Mouse (Mus musculus) hindbrain, postnatal 0 days (tissue): ENCODE results near the gene Gm13889. TPM values are rescaled to one million over a fixed set of nuclear protein-coding genes. Genes with fewer than 3 reads are reported as not detected.
A peak's percentile ranks its signal among the peaks of the same experiment; 100 is the strongest.

ENCODE experiments used
- ATAC-seq: fragments of 200-750 bp; cut with Nextera tagmentation; 2 replicates; pipeline ENCODE4 v1.8.0; 2017; ENCODE audit warnings: mild to moderate bottlenecking, moderate TSS enrichment, moderate library complexity
- DNase-seq: peaks from one replicate; pipeline ENCODE4 v3.0.0-alpha.2; 2015; ENCODE audit warnings: low spot score
- H3K27ac ChIP-seq: fragments of 300-500 bp; sonication (generic); 2 replicates; pipeline ENCODE4 v1.5.1; 2014; ENCODE audit warnings: mild to moderate bottlenecking
- H3K27me3 ChIP-seq: fragments of 300-500 bp; sonication (generic); 2 replicates; pipeline ENCODE4 v1.6.1; 2014; ENCODE audit warnings: low read length, mixed read lengths; ENCODE audit not compliant: insufficient read depth
- H3K36me3 ChIP-seq: fragments of 300-500 bp; sonication (generic); 2 replicates; pipeline ENCODE4 v1.6.1; 2014; ENCODE audit warnings: low read length, mixed read lengths; ENCODE audit not compliant: insufficient read depth
- H3K4me1 ChIP-seq: fragments of 300-500 bp; sonication (generic); 2 replicates; pipeline ENCODE4 v1.6.1; 2014; ENCODE audit warnings: antibody characterized with exemption, low read length, mixed read lengths; ENCODE audit not compliant: insufficient read depth
- H3K4me2 ChIP-seq: fragments of 300-500 bp; sonication (generic); 2 replicates; pipeline ENCODE4 v1.6.1; 2014; ENCODE audit warnings: low read depth, mild to moderate bottlenecking, low read length, moderate library complexity, mixed read lengths
- H3K4me3 ChIP-seq: fragments of 300-500 bp; sonication (generic); 2 replicates; pipeline ENCODE4 v1.5.1; 2014; ENCODE audit warnings: low read length
- H3K9ac ChIP-seq: fragments of 300-500 bp; sonication (generic); replicated peaks from 2 replicates; pipeline ENCODE4 v1.6.1; 2014; ENCODE audit warnings: mild to moderate bottlenecking, low read length, moderate library complexity, mixed read lengths
- H3K9me3 ChIP-seq: fragments of 300-500 bp; sonication (generic); 2 replicates; pipeline ENCODE4 v1.6.1; 2016; ENCODE audit warnings: low read length, mixed read lengths
- CTCF ChIP-seq: IDR thresholded peaks from 2 replicates; pipeline ENCODE4 v1.5.1; 2016; ENCODE audit warnings: antibody characterized with exemption, control low read depth, low read depth
- WGBS: fragments of 180-500 bp; shearing (Covaris S2); extraction: QIAGEN DNeasy Blood & Tissue Kit; methylation state at CpG from one replicate; pipeline ENCODE4 v1.1.7; 2014; 5-methylcytosine and 5-hydroxymethylcytosine counted together
- polyA plus RNA-seq: library from polyadenylated mRNA; unstranded; fragments of >200 nt; fragmentation: Nextera tagmentation; extraction: Ambion mirVana; gene quantifications from 2 replicates; pipeline ENCODE4 v1.2.1, GENCODE M21; 2015
- total RNA-seq: library from RNA; depleted of rRNA; stranded (reverse); fragments of >200 nt; gene quantifications from 2 replicates; pipeline ENCODE4 v1.2.3, GENCODE M21; 2014

Gm13889 gene
- total and polyA plus RNA-seq, 2 experiments from 2014 or later, result 16.4 to 38.5 TPM

DNA sequence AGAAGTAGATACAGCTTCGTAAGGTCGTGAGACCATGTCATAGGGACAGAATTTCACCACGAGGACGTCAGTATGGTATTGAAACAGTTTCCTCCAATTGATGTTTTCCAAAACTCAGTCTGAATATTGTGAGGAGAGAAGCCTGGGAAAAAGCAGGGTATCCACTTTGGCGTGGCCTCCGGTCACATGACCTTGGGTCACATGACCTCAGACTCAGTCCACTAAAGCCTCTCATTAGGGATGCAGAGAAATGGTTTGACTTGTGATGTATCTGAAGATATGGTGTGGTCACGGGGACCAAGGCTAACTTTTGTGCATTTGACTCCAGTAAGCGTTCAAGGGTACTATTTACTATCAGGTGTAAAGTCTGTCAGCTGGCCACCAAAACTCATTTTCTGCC, 2.3 kb upstream of the Gm13889 start:
- Histone ChIP-seq H3K4me3 (no peak overlapping the region), H3K27ac (no peak overlapping the region), H3K4me1 (no peaks in the 10 kb centered on the region; the same call in 1 of the 2 replicates), H3K36me3 (no peaks in the 10 kb centered on the region), H3K9me3 (no peaks in the 10 kb centered on the region), H3K9ac (no peak overlapping the region), H3K27me3 (no peaks in the 10 kb centered on the region), H3K4me2 (no peak overlapping the region)
- WGBS, result 76% methylated on average over 8 of the region's 8 CpGs
- DNase-seq (no peak), ATAC-seq (no peak)
- no peak for TF ChIP-seq CTCF

DNA sequence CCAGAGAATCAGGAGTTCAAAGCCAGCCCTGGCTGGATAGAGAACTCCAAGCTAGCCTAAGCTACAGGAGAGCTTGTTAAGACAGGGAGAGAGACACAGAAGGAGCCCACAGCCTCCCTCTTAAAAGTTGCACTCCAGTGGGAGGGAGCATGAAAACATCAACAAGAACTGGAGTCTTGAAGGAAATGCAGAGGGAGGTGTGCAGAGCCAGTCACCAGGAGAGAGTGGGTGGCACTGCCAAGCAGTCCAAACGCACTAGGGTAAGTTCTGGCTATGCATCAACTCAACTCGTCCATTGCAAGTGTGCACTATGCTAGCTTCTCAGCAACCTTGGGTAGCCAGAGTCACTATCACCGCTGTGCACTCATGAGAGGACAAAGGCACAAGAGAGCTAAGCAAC, 1.2 kb upstream of the Gm13889 start:
- WGBS, result 56% methylated on average over 3 of the region's 3 CpGs
- no peak overlapping the region for H3K9ac ChIP-seq
- H3K4me2 ChIP-seq, result no peak overlapping the region
- no peaks in the 10 kb centered on the region for H3K36me3 ChIP-seq
- no peaks in the 10 kb centered on the region for H3K9me3 ChIP-seq
- H3K4me1 ChIP-seq, result no peaks in the 10 kb centered on the region; the same call in 1 of the 2 replicates
- no peak overlapping the region for H3K4me3 ChIP-seq
- TF ChIP-seq CTCF, result no peak
- DNase-seq (no peak), ATAC-seq (no peak)
- no peaks in the 10 kb centered on the region for H3K27me3 ChIP-seq
- no peak overlapping the region for H3K27ac ChIP-seq

DNA sequence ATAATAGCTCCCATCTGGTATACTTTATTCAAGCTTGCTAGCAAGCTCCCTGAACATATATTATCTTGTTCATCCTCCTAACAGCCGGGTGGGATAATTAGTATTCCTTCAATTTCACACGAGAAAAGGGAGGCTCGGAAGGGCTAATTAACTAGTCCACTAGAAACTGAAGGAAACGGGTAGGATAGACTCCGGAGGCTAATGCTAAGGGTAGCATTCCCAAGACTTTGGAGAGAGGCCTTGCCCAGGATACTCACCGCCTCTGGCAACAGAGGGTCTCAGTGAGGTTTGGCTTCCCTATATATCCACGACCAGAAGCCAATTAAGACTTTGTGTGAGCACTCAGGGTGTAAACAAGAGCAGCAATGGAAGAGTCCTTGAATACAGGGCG, 779 bp upstream of the Gm13889 start:
- Histone ChIP-seq H3K4me3 (no peak overlapping the region), H3K27ac (no peak overlapping the region), H3K9ac (no peak overlapping the region), H3K36me3 (no peaks in the 10 kb centered on the region), H3K4me2 (peak overlapping the region; percentile 95), H3K4me1 (no peaks in the 10 kb centered on the region; the same call in 1 of the 2 replicates), H3K9me3 (no peaks in the 10 kb centered on the region), H3K27me3 (no peaks in the 10 kb centered on the region)
- WGBS, result 32% methylated on average over 8 of the region's 8 CpGs
- DNase-seq (peak; percentile 6), ATAC-seq (no peak)
- TF ChIP-seq CTCF, result no peak

DNA sequence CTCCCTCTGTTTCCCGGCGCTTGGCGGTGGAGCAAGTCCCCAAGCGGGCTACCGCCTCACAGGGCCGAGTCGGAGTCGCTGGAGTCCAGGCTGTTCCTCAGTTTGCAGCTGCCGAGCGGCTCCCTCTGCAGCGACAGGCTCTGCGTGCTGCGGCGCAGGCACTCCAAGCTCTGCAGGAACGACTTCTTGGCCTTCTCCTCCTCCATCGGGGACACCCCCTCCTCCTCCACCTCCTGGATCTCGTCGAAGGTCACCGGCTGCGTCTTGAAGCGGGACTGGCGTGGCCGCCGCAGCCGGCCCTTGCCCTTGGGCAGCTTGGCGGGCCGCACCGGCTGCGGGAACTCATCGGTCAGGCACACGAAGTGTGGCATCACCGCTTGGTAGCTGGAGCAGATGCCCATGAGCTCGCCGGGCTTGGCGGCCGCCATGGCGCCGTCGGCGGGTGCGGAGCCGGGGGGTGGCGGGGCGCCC, 635 bp downstream of the Gm13889 start:
- H3K9ac ChIP-seq, result peak overlapping the region; percentile 86
- WGBS, result under 1% methylated on average over 42 of the region's 44 CpGs
- peak; percentile 57 for ATAC-seq
- peak; percentile 67 for DNase-seq
- no peak for TF ChIP-seq CTCF
- H3K4me1 ChIP-seq, result no peaks in the 10 kb centered on the region
- peak overlapping the region; percentile 78 for H3K4me3 ChIP-seq
- H3K9me3 ChIP-seq, result no peaks in the 10 kb centered on the region
- H3K4me2 ChIP-seq, result peak overlapping the region; percentile 95
- peak overlapping the region; percentile 88 for H3K27ac ChIP-seq
- no peaks in the 10 kb centered on the region for H3K36me3 ChIP-seq
- H3K27me3 ChIP-seq, result no peaks in the 10 kb centered on the region

DNA sequence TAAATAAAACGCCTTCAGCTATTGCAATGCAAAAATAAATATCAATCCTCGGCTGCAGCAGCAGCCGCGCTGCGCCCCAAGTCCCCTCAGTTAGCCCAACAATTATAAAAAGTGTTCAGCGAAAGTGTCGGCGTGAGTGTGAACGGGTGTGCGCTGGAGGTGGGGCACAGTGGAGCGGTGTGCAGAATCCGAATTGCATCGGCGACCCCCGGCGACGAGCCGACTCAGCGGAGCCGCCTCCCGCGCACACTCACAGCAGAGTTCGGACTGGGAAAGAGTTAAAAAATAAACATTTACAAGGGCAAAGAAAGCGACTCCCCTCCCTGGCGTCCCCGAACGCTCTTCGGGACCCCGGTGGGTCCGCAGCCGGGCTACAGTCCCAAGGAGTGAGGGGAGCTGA, 1.1 kb downstream of the Gm13889 start:
- H3K9ac ChIP-seq, result peak overlapping the region; percentile 86
- under 1% methylated on average over 31 of the region's 31 CpGs for WGBS
- no peaks in the 10 kb centered on the region for H3K27me3 ChIP-seq
- TF ChIP-seq CTCF, result no peak
- H3K4me2 ChIP-seq, result peak overlapping the region; percentile 95
- H3K27ac ChIP-seq, result peak overlapping the region; percentile 88
- no peaks in the 10 kb centered on the region for H3K4me1 ChIP-seq
- H3K36me3 ChIP-seq, result no peaks in the 10 kb centered on the region
- peak overlapping the region; percentile 78 for H3K4me3 ChIP-seq
- no peaks in the 10 kb centered on the region for H3K9me3 ChIP-seq
- DNase-seq (peak; percentile 47), ATAC-seq (peak; percentile 53)

DNA sequence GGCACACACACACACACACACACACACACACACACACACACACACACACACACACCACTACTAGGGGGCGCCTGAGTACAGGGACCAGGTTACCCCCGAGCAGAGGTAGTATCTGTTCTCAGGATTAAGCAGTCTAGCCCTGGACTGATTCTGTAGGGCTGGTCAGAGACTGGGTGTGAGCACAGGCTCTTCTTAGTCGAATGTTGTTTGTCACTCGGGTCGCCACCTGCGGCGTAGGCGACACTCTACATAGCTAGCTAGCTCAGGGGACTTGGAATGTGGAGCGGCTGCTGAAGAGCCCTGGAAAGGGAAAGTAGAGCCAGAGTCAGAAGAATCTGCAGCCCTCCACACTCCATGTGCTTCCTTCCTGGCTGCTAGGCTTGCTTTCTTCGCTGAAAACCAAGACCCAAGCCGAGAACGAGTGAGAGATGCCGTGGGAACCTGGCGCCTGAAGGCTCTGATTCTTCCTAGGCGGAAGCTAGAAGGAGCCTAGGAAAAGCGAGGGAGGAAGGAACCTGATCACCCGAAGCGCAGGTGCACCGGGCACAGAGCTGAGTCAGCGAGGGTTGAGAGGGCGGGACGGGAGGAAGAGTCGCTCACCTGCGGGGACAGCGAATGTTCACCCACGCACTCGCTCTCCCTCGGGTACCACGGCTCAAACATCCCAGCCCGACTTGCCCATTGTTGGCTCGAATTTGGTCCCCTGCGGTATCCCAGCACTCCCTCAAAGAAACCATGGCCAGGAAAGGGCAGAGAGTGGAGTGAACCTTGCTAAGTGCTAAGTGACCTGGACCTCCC, 2.0 kb downstream of the Gm13889 start:
- peak overlapping the region; percentile 88; the same call in 1 of the 2 replicates for H3K27ac ChIP-seq

DNA sequence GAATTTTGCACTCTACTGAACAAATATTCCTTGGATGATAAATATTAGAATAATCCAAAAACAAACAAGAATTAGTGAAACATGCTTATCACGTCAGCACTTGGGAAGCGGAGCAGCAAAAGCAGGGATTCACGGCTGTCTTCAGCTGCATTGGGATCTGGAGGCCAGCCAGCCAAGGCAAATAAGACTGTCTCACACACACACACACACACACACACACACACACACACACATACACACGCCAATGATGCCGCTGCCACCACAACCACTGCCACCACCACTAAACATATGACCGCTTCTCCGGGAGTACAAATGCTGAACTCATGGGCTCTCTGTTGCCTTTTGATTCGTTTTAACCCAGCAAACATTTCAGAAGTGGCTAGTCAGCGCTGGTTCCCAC, 3.3 kb downstream of the Gm13889 start:
- Histone ChIP-seq H3K4me1 (no peaks in the 10 kb centered on the region), H3K27ac (peak overlapping the region; percentile 88; the same call in 1 of the 2 replicates), H3K4me3 (no peak overlapping the region), H3K36me3 (no peaks in the 10 kb centered on the region), H3K9me3 (no peaks in the 10 kb centered on the region), H3K27me3 (no peaks in the 10 kb centered on the region), H3K9ac (no peak overlapping the region), H3K4me2 (peak overlapping the region; percentile 95; the same call in 1 of the 2 replicates)
- no peak for TF ChIP-seq CTCF
- DNase-seq, result no peak
- no peak for ATAC-seq
- WGBS, result 71% methylated on average over 9 of the region's 9 CpGs

More for the DNA sequence above, 2.0 kb downstream of the Gm13889 start:
- Histone ChIP-seq H3K27me3 (no peaks in the 10 kb centered on the region), H3K4me2 (peak overlapping the region; percentile 95), H3K9ac (peak overlapping the region; percentile 86), H3K4me1 (no peaks in the 10 kb centered on the region), H3K9me3 (no peaks in the 10 kb centered on the region), H3K4me3 (peak overlapping the region; percentile 78), H3K36me3 (no peaks in the 10 kb centered on the region)
- DNase-seq (peak; percentile 47), ATAC-seq (peak; percentile 5; the same call in 1 of the 2 replicates)
- under 1% methylated on average over 32 of the region's 32 CpGs for WGBS
- peak; percentile 28; the same call in 1 of the 2 replicates for TF ChIP-seq CTCF
